Mouse (Mus musculus) heart, embryonic 14.5 days (tissue): ENCODE measurements around the gene Tmem164. TPM values are rescaled to one million over a fixed set of nuclear protein-coding genes. Genes with fewer than 3 reads are reported as not detected.
A peak's percentile ranks its signal among the peaks of the same experiment; 100 is the strongest.

Experiments
- ATAC-seq: fragments of 200-750 bp; cut with Nextera tagmentation; 2 replicates; pipeline ENCODE4 v1.8.0; 2017; ENCODE audit warnings: low read depth, moderate TSS enrichment; ENCODE audit not compliant: insufficient number of reproducible peaks, insufficient read depth, low FRiP score
- H3K27ac ChIP-seq, 2 experiments: fragments of 200-500 bp in 1 of 2; fragments of 300-500 bp in 1 of 2; sonication (generic) in 1 of 2; replicated peaks in 1 of 2; 2 replicates each; pipeline ENCODE4 v1.5.1; 2012 to 2014; ENCODE audit warnings: low read depth in 2 of 2, low read length in 2 of 2, control low read depth in 1 of 2, mild to moderate bottlenecking in 1 of 2, mixed read lengths in 1 of 2; ENCODE audit not compliant: control insufficient read depth in 1 of 2, insufficient read depth in 1 of 2
- H3K27me3 ChIP-seq: fragments of 300-500 bp; sonication (generic); 2 replicates; pipeline ENCODE4 v1.6.1; 2014; ENCODE audit warnings: mild to moderate bottlenecking, low read length, control low read depth; ENCODE audit not compliant: control insufficient read depth, insufficient read depth
- H3K36me3 ChIP-seq: fragments of 300-500 bp; sonication (generic); 2 replicates; pipeline ENCODE4 v1.6.1; 2014; ENCODE audit warnings: mild to moderate bottlenecking, control low read depth, low read length, mixed read lengths; ENCODE audit not compliant: control insufficient read depth, insufficient read depth
- H3K4me1 ChIP-seq, 2 experiments: fragments of 200-500 bp in 1 of 2; fragments of 300-500 bp in 1 of 2; sonication (generic) in 1 of 2; 2 replicates each; pipeline ENCODE4 v1.6.1; 2012 to 2014; ENCODE audit warnings: low read length in 2 of 2, control low read depth in 1 of 2, mixed read lengths in 1 of 2; ENCODE audit not compliant: control insufficient read depth in 2 of 2, insufficient read depth in 2 of 2
- H3K4me2 ChIP-seq: fragments of 300-500 bp; sonication (generic); 2 replicates; pipeline ENCODE4 v1.6.1; 2014; ENCODE audit warnings: mild to moderate bottlenecking, low read length
- H3K4me3 ChIP-seq, 2 experiments: fragments of 200-500 bp in 1 of 2; fragments of 300-500 bp in 1 of 2; sonication (generic) in 1 of 2; 2 replicates each; pipeline ENCODE4 v1.5.1; 2012 to 2014; ENCODE audit warnings: low read length in 2 of 2, mild to moderate bottlenecking in 2 of 2, control low read depth in 1 of 2, low read depth in 1 of 2, moderate library complexity in 1 of 2; ENCODE audit not compliant: control insufficient read depth in 1 of 2, insufficient read depth in 1 of 2
- H3K9ac ChIP-seq: fragments of 300-500 bp; sonication (generic); 2 replicates; pipeline ENCODE4 v1.6.1; 2014; ENCODE audit warnings: mild to moderate bottlenecking, low read length
- H3K9me3 ChIP-seq: fragments of 300-500 bp; sonication (generic); 2 replicates; pipeline ENCODE4 v1.6.1; 2016; ENCODE audit warnings: low read length, control low read depth; ENCODE audit not compliant: control insufficient read depth
- WGBS: fragments of 180-500 bp; shearing (Covaris S2); extraction: QIAGEN DNeasy Blood & Tissue Kit; methylation state at CpG from one replicate; pipeline ENCODE4 v1.1.7; 2014; 5-methylcytosine and 5-hydroxymethylcytosine counted together
- polyA plus RNA-seq: library from polyadenylated mRNA; unstranded; fragments of >200 nt; fragmentation: Nextera tagmentation; extraction: Ambion mirVana; gene quantifications from 2 replicates; pipeline ENCODE4 v1.2.1, GENCODE M21; 2014

The Tmem164 gene
- polyA plus RNA-seq, 1 experiment from 2014 or later, result 34.8 TPM

DNA sequence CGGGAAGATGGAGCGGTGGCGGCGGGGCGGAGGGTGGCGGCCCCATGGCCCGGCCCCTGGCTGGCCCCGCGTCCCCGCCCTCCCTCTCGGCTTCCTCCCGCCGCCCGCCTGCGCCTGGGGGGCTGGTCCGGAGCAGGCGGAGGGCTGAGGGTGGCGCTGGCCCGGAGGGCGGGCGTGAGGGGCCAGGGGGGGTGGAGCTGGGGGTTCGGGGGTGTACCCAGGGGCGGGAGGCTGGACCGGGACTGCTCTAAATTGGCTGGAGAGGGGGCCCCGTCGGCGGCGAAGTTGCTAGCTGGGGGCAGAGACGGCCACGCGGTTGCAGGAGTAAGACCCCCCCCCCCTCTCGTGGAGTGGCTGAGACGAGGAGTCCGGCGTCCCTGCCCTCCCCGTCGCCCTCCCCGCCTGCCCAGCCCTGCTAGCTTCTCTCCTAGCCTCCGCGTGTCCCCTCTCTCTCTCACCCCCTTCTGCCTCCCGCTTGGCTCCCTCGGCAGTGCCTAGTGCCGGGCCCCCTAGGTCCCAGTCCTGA lies 473 bp downstream of the Tmem164 start:
- WGBS, result 10% methylated on average over 18 of the region's 43 CpGs
- H3K4me2 ChIP-seq, result peak overlapping the region; percentile 72
- H3K36me3 ChIP-seq, result no peaks in the 10 kb centered on the region
- H3K4me3 ChIP-seq, result peak overlapping the region; percentile 57 to 73
- peaks cover 5 to 28% of the 10 kb centered on the region in 2 experiments for H3K4me1 ChIP-seq
- peak; percentile 83 for ATAC-seq
- peak overlapping the region; percentile 72 to 94 for H3K27ac ChIP-seq
- no peaks in the 10 kb centered on the region for H3K27me3 ChIP-seq
- H3K9ac ChIP-seq, result peak overlapping the region; percentile 77
- no peaks in the 10 kb centered on the region for H3K9me3 ChIP-seq

DNA sequence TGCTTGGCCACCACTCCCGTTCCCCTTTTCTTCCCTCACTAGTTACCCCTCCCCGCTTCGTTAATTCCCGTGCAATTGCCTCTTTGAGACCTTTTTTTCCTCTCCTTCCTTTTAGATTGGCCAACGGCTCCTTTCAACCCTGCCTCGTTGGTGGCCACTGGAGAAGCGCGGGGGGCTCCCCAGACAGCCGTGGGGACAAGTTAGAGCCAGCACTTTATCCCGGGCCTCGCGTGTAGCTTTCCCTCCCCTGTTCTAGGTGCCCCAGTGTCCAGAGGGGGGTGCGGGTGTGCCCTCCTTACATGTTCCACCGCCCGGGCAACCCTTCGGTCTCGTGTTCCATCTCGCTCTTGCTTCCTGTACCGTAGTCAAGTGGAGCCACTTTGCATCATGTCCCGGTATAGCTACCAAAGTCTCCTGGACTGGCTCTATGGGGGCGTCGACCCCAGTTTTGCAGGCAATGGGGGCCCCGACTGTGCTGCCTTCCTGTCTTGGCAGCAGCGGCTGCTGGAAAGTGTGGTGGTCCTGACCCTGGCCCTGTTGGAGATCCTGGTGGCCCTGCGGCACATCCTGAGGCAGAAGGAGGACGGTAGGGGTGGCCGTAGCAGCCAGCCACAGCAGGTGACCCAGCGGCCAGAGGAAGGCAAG lies 1.1 kb downstream of the Tmem164 start:
- ATAC-seq, result no peak
- WGBS, result 22% methylated on average over 28 of the region's 28 CpGs

DNA sequence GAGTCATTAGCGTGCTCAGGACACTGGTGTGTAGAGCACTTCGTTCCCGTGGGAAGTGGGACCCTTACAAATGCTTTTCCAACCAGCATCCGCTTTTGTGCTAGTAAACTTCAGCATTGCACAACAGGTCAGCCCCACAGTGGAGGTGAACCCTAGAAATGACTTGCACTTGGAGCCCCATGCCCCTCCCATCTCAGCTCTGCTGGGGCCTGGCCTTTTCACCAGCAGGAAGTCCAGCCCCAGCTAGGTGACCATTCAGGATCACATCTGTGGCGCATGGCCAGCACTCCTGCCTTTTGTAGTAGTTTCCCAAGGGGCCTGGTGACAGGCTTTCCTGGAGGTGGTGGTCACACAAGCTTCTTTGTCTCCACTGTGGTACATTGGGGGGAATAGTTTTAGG lies 1.8 kb downstream of the Tmem164 start:
- peak overlapping the region; percentile 72 for H3K4me2 ChIP-seq
- H3K9ac ChIP-seq, result peak overlapping the region; percentile 77
- peaks cover 8 to 31% of the 10 kb centered on the region in 2 experiments for H3K4me1 ChIP-seq
- no peaks in the 10 kb centered on the region for H3K36me3 ChIP-seq
- WGBS, result 30% methylated on average over 5 of the region's 5 CpGs
- peak overlapping the region; percentile 49 to 94 for H3K27ac ChIP-seq
- H3K27me3 ChIP-seq, result no peaks in the 10 kb centered on the region
- no peak for ATAC-seq
- H3K4me3 ChIP-seq, result peak overlapping the region; percentile 57 to 73
- no peaks in the 10 kb centered on the region for H3K9me3 ChIP-seq

More for the DNA sequence above, 1.1 kb downstream of the Tmem164 start:
- peak overlapping the region; percentile 77 for H3K9ac ChIP-seq
- peak overlapping the region; percentile 57 to 73 for H3K4me3 ChIP-seq
- peaks cover 5 to 28% of the 10 kb centered on the region in 2 experiments for H3K4me1 ChIP-seq
- H3K4me2 ChIP-seq, result peak overlapping the region; percentile 72
- peak overlapping the region; percentile 29 to 94 for H3K27ac ChIP-seq
- no peaks in the 10 kb centered on the region for H3K9me3 ChIP-seq
- H3K36me3 ChIP-seq, result no peaks in the 10 kb centered on the region
- no peaks in the 10 kb centered on the region for H3K27me3 ChIP-seq

DNA sequence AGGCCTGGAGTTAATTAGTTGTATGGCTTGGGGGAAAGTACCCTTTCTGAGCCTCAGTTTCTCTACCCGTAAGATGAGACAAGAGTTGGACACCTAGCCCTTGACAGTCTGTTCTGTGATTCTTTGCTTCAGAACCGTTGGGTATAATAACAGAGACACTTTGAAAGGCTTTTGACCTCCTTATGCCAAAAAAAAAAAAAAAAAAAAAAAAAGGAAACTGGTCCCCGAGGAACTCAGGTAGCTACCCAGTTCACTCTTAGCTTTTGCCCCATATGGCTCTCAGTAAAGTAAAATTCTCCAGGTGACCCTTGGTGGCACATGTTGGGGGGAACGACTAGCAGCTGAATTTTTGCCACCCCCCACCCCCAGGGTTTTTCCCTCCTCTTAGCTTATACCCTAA lies 3.5 kb downstream of the Tmem164 start:
- no peak for ATAC-seq
- Histone ChIP-seq H3K4me2 (peak overlapping the region; percentile 72), H3K9ac (peak overlapping the region; percentile 77; the same call in 1 of the 2 replicates), H3K9me3 (no peaks in the 10 kb centered on the region), H3K27ac (peak overlapping the region in 1 of 2 experiments; percentile 57; a peak in 1 of 4 replicates), H3K4me3 (peak overlapping the region; percentile 28 to 57; a peak in 3 of 4 replicates), H3K27me3 (no peaks in the 10 kb centered on the region), H3K36me3 (0 out of 2 replicates have a peak, but pooled peaks cover under 1% of the 10 kb centered on the region), H3K4me1 (peaks cover 8 to 31% of the 10 kb centered on the region in 2 experiments)
- 50% methylated on average over 4 of the region's 4 CpGs for WGBS

DNA sequence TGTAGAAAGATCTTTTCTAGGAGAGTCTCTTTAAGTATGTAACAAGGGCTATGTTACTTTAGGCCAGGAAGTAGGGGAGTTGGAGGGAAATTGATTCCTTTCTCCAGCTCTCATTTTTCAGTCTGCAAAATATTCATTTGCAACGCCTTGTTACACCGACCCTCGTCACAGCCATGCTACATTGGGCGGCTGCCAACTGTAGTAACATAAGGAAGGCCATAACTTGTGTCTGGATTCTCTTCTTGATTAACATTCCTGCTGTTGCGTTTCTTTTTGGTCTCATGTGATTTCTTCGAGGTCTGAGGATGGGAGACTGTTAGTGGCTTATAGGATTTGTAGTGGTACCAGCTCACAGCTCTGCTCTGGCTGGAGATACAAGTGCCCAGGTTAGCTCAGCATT lies 4.5 kb downstream of the Tmem164 start:
- WGBS, result 36% methylated on average over 6 of the region's 6 CpGs
- Histone ChIP-seq H3K9me3 (no peaks in the 10 kb centered on the region), H3K27ac (0 out of 4 replicates have a peak overlapping the region, but pooled peaks of 1 of the 2 experiments have one; percentile 25), H3K4me3 (peak overlapping the region in 1 of 2 experiments; percentile 57; a peak in 1 of 4 replicates), H3K27me3 (no peaks in the 10 kb centered on the region), H3K36me3 (0 out of 2 replicates have a peak, but pooled peaks cover 4% of the 10 kb centered on the region), H3K4me1 (peaks cover 8 to 28% of the 10 kb centered on the region in 2 experiments), H3K9ac (peak overlapping the region; percentile 30; the same call in 1 of the 2 replicates), H3K4me2 (peak overlapping the region; percentile 72)
- no peak for ATAC-seq

DNA sequence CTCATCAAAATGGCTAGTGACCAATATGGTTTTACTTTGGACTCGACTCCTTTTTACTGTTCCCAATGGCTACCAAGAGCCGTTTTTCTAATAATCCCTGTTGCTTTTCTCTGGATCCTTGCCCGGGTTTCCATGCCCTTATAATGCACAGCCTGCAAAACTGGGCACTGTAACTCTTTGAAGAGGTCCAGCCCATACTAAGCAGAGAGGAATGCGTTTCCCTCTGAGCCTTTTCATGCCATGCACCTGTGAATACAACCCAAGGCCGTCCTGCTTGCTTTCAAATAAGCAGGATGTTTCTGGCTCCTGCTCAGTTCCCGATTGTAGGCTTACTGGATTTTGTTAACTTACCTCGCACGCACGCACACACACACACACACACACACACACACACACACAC lies 7.3 kb downstream of the Tmem164 start:
- Histone ChIP-seq H3K4me3 (no peak overlapping the region), H3K4me1 (peaks cover 3 to 21% of the 10 kb centered on the region in 2 experiments; a peak in 3 of 4 replicates), H3K27me3 (no peaks in the 10 kb centered on the region), H3K27ac (no peak overlapping the region), H3K4me2 (no peak overlapping the region), H3K9ac (no peak overlapping the region), H3K9me3 (no peaks in the 10 kb centered on the region), H3K36me3 (peaks cover 24% of the 10 kb centered on the region)
- WGBS, result 79% methylated on average over 9 of the region's 9 CpGs
- no peak for ATAC-seq

DNA sequence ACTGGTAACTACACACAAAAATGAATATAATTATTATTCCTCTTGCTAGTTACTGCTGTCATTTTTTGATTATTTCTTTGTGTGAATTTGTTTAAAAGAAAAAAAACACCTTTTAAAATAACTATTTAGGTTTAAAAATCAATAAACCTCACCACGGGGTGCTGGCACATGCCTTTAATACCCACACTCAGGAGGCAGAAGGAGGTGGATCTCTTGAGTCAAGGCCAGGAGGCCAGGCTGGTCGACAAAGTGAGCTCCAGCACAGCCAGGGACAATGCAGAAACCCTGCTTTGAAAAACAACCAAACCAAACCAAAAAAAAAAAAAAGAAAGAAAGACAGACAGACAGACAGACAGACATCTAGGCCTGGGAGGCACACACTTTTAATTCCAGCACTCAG lies 12.1 kb downstream of the Tmem164 start:
- H3K4me1 ChIP-seq, result peaks cover 5 to 18% of the 10 kb centered on the region in 2 experiments; a peak in 3 of 4 replicates
- H3K27me3 ChIP-seq, result no peaks in the 10 kb centered on the region
- no peak overlapping the region for H3K4me2 ChIP-seq
- no peak overlapping the region for H3K27ac ChIP-seq
- H3K36me3 ChIP-seq, result peaks cover 34% of the 10 kb centered on the region
- WGBS, result 45% methylated on average over 2 of the region's 2 CpGs
- no peak overlapping the region for H3K9ac ChIP-seq
- H3K4me3 ChIP-seq, result no peak overlapping the region
- no peaks in the 10 kb centered on the region for H3K9me3 ChIP-seq
- no peak for ATAC-seq
